Mouse (Mus musculus) inflammation-experienced regulatory T-cells (primary cell): ENCODE measurements around the gene Rnf24. TPM values are rescaled to one million over a fixed set of nuclear protein-coding genes. Genes with fewer than 3 reads are reported as not detected.

Experiments
- polyA plus RNA-seq, 2 experiments: library from polyadenylated mRNA; unstranded; fragments of 100-300 nt; shearing (Covaris generic); gene quantifications; one replicate each; pipeline ENCODE4 v1.2.1; 2017

The Rnf24 gene
- 1 to 10 TPM in 1 of 2 experiments, under 1 TPM in 1; 0.77 to 1.5 TPM for polyA plus RNA-seq

GRCm38 (mm10) chr2:131352747-131353563, at the start of gene Rnf24:
TSS of gene Rnf24 (minus strand) at chr2:131352892.

GRCm38 (mm10) chr2:131262213-131262672, 90.4 kb downstream of the Rnf24 start, which contains the start of gene Pank2:
TSS of gene Pank2 (plus strand) at chr2:131262495.

Other genes with a start within 250 kb of the Rnf24 start
- under 1 TPM; 0.13 to 0.92 TPM for gene Hspa12b, start 225.6 kb downstream of the Rnf24 start, polyA plus RNA-seq
- gene Gm11037, start 219.4 kb downstream of the Rnf24 start, polyA plus RNA-seq: not detected
- gene 1700037H04Rik, start 192.8 kb downstream of the Rnf24 start, polyA plus RNA-seq: 10 to 100 TPM; 29.5 to 41.0 TPM
- gene Cenpb, start 172.8 kb downstream of the Rnf24 start, polyA plus RNA-seq: 10 to 100 TPM in 1 of 2 experiments, 1 to 10 TPM in 1; 7.6 to 11.6 TPM
- 100 to 1,000 TPM in 1 of 2 experiments, 10 to 100 TPM in 1; 81.9 to 101 TPM for gene Cdc25b, start 165.9 kb downstream of the Rnf24 start, polyA plus RNA-seq
- 1 to 10 TPM in 1 of 2 experiments, under 1 TPM in 1; 0.69 to 1.9 TPM for gene Spef1, start 165.6 kb downstream of the Rnf24 start, polyA plus RNA-seq
- gene Ap5s1, start 145.8 kb downstream of the Rnf24 start, polyA plus RNA-seq: 10 to 100 TPM; 21.0 to 28.8 TPM
- 10 to 100 TPM; 16.7 to 23.5 TPM for gene Mavs, start 118.8 kb downstream of the Rnf24 start, polyA plus RNA-seq
- gene Pank2, start 90.4 kb downstream of the Rnf24 start, polyA plus RNA-seq: 100 to 1,000 TPM in 1 of 2 experiments, 10 to 100 TPM in 1; 97.9 to 102 TPM
- gene Smox, start 138.6 kb upstream of the Rnf24 start, polyA plus RNA-seq: 10 to 100 TPM; 28.6 to 45.5 TPM
- gene Adra1d, start 209.4 kb upstream of the Rnf24 start, polyA plus RNA-seq: under 1 TPM in 1 of 2 experiments, not detected in 1; 0.39 TPM